Mouse (Mus musculus) layer of hippocampus, adult 11-12 months (tissue): ENCODE results near the gene Ccnl2.

Experiments
- DNase-seq: peaks from one replicate; pipeline ENCODE4 v3.0.0; 2022; ENCODE audit warnings: low spot score

Ccnl2 gene

GRCm38 (mm10) chr4:155790650-155791161 lies 21.6 kb upstream of the Ccnl2 start:
- DNase-seq = no peak

DNA sequence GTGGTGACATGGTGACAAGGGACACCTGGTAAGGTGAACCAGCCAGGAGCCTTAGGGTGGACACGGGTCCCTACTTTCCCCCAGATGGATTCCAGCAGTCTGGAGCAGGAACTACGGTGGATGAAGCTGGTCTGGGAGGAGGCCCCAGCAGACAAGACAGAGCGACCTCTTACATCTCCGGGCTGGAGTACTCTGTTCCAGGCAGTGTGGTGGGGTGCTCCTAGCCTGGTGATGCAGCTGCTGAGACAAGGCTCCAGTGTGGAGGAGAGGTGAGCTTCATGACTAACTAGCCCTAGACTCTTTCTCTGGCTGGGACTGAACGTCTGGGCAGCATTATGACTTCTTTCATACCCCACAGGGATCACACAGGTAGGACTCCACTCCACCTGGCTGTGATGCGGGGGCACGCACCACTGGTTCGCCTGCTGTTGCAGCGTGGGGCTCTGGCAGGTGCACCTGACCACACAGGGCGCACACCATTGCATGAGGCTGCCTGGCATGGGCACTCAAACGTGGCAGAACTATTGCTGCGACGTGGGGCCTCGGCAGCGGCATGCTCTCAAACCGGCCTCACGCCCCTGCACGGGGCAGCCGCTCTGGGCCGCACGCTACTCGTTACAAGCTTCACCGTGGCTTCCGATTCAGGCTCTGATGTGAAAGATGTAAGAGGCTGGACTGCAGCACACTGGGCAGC lies 20.9 kb upstream of the Ccnl2 start:
- no peak for DNase-seq

DNA sequence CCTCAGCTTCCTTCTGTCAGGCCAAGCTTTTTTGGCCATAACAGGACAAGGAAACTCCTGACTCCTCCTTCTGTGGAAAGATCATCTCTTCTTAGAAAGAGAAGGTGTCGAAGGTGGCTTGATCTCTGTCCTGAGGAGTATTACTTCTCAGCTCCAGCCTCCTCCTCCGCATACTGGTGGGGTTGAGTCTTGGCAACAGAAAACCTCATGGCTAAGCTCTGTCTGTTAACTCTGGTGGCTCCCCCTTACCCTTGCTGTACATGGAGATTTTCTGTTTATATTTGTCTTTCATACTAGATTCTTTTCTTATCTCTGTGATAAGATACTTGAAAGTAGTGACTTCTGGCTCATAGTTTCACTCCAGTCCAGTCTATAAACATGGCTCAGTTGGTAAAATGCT lies 18.6 kb upstream of the Ccnl2 start:
- no peak for DNase-seq

- no peak for DNase-seq
Observed at GRCm38 (mm10) chr4:155802075-155802474, 10.2 kb upstream of the Ccnl2 start.

GRCm38 (mm10) chr4:155802741-155803339 lies 9.4 kb upstream of the Ccnl2 start, which contains the start of gene Mrpl20:
Mrpl20 (plus strand) TSS chr4:155802878.
- DNase-seq = no peak

DNA sequence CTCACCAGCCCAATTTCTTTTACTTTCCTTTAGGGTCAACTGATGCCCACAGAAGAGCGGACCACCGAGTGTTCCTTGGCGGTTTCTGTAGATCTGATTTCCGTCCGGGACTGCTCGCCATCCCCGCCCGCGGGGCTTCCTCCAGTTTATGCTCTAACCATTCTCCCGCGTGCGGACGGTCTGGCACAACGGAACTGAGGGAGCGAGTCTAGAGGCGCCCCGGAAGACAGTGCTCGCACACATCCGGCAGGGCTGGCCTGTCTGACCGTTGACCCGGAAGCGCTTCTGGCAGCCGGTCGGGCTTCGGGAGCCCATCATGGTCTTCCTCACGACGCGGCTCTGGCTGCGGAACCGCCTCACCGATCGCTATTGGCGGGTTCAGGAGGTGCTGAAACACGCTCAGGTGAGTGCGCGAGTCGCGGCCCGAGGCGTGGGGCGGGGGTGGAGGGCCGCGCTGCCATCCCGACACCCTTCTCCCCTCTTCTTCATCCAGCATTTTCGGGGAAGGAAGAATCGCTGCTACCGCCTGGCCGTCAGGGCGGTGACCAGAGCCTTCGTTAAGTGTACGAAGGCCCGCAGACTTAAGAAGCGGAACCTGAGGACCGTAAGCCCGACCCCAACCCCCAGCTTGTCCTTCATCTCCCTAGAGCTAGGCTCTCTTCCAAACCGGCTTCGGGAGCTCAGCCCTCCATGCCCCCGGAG lies 8.8 kb upstream of the Ccnl2 start:
- peak; percentile 95 for DNase-seq

GRCm38 (mm10) chr4:155807841-155808240 lies 4.4 kb upstream of the Ccnl2 start:
- no peak for DNase-seq

- no peak for DNase-seq
Observed at GRCm38 (mm10) chr4:155812665-155813181, 434 bp downstream of the Ccnl2 start.

GRCm38 (mm10) chr4:155817533-155817932 lies 5.2 kb downstream of the Ccnl2 start:
- no peak for DNase-seq

GRCm38 (mm10) chr4:155821025-155821424 lies 8.7 kb downstream of the Ccnl2 start:
- DNase-seq = no peak

DNA sequence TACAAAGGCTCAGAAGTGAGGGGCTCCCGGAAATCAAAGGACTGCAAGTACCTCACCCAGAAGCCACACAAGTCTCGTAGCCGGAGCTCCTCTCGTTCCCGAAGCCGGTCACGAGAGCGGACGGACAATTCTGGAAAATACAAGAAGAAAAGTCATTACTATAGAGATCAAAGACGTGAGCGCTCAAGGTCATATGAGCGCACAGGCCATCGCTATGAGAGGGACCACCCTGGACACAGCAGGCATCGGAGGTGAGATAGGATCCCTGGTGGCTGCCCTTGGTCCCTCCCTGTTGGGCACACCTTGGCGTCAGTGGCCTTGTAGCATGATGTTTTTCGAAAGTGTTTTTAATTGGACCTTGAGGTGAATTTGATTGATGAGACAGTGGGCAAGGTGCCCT lies 11.2 kb downstream of the Ccnl2 start:
- DNase-seq = no peak

- DNase-seq = no peak
Observed at GRCm38 (mm10) chr4:155829866-155830265, 17.6 kb downstream of the Ccnl2 start.

DNA sequence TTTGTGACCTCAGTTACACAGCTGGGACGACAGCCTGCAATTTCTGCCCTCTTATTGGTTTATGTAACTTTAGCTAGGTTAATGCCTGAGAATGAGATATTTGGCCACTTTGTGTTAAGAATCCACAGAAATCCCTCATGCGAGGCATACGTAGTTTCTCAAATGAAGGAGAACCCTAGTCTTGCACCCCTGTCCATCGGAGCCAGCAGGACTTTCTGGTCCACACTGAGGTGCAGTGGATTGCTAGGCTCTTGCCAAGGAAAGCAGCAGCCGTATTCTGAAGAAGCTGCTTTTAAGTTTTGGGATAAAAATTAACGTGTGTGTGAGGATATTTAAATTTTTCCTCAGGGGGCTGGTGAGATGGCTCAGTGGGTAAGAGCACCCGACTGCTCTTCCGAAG lies 18.3 kb downstream of the Ccnl2 start:
- DNase-seq = no peak

GRCm38 (mm10) chr4:155831205-155831766 lies 19.0 kb downstream of the Ccnl2 start, which contains the start of gene Aurkaip1:
Aurkaip1 (plus strand) TSS chr4:155831272.
- peak; percentile 96 for DNase-seq

DNA sequence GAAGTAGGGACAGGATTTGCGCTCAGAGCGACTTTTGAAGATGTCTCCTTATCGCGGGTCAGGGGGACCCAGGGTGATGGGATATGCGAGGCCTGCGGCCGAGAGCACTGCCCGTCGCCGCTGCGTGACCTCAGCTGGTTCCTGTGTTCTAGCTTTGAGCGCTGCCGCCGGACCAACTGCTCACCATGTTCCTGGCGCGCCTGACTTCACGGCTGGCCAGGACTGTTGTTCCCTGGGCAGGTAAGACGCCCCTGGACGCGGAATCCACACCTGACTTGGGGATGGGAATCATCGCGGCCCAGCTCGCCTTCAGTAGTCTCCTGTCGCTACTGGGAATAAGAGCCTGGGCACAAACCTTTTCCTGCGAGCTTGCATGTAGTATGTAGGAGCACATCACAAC lies 19.5 kb downstream of the Ccnl2 start:
- DNase-seq = peak; percentile 41

DNA sequence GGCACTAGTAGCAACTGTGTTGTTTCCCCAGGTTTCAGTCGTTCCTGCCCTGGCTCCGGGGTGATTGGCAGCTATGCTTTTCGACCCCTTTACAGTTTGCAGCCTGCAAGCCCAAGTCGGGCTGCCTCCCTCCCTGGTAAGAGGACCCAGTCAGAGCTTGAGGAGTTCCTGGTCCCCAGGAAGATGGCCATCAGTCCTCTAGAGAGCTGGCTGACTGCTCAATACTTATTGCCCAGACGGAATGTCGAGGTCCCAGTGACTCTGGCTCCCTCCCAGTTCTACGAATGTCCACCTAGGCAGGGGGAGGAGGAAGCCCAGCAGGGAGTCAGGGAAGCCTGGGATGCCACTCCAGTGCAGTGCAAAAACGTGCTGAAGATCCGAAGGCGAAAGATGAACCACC lies 20.0 kb downstream of the Ccnl2 start:
- no peak for DNase-seq

- DNase-seq = no peak
Observed at GRCm38 (mm10) chr4:155833234-155833633, 20.9 kb downstream of the Ccnl2 start.

- DNase-seq = peak; percentile 81
Observed at GRCm38 (mm10) chr4:155833836-155834235, 21.5 kb downstream of the Ccnl2 start.

DNA sequence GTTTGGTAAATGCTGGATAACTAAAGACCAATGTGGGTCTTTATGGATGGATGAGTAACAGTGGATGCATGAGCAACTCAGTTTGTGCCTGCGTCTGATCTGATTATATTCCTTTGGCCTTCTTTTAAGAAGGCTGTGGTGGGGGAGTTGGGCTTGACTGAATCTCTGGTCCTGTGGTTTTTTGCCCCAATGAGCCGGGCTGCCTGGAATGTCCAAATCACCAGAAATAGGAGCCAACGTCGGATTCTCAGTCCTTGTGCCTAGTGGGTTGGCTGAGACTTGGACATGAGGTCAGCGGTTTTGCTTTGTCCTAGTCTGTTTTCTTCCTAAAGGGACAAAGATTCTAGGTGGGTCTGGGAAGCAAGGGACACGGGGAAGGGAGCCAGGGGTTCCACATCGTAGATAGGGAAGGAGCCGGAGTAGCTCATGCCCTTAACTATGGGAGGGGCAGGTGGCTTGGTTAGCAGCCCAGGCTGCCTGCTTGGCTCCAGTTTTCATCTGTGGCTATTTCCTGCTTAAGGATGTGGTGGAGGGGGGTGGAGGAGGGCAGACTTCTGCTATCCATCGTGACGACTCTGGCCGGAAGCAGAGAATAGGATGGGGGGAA lies 25.2 kb downstream of the Ccnl2 start:
- no peak for DNase-seq

DNA sequence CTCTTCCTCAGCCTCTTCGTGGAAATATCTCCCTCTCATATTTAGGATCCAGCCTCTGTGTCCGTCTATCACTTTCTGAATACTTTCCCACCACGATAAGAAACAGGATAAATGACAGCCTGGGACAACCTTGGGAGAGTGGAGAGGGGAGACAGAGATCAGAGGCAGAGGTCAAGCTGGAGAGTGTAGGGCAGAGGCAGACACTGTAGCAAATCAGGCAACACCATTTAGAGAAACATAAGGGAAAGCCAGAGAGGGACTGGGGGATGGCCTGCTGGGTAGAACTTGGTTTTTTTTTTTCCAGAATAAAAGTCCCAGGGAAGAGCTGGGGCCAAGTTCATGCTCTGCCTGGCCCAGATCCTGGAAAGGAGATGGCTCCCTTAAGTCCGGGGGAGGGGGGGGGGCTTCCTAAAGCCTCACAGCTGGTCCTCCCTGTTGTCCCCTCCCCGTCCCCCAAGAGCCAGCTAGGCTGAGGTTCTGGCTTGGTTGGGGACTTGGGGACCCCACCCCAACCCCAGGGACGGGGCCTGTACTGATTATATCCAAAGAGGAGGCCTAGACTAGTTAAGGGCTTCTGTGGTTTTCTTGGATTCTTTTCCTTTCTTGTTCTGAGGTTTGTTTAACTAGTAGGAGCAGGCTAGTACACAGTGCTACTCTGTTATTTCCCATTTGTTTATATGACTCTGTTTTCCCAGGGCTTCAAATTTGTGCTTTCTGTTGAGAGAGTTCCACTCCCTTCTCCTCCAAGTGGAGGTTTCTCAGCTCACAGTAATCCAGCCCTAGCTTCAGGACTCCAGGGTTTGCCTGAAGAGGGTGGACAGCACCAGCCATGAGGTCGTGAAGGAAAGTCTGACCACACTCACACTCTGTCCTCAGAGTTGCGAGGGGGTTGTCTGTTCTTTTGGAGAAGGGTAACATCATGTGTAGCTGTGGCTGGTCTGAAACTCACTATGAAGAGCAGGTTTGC lies 26.2 kb downstream of the Ccnl2 start:
- DNase-seq = no peak

DNA sequence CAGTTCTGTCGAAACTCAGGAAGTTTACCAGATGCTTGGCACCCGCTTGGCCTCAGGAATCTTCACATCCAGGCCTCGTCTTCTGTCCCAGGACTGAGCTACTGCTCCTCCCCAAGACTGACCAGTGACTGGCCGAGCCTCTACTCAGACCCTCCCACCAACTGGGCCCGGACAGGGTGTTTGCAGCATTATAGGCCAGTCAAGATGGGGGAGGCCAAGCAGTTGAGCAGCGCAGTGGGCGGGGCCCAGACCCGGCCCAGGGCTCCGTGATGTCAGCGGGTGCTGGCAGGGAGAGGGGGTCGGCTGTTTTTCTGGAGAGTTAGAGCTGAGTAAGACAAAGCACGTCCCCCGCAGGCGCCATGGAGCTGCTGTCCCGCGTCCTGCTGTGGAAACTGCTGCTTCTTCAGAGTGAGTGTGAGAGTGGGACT lies 27.2 kb downstream of the Ccnl2 start, which contains the start of gene Mxra8:
TSS of gene Mxra8 (plus strand) at position 198 of the 428 bp plus-strand sequence.
- DNase-seq = no peak
